Mouse (Mus musculus) ES-E14 (cell line): ENCODE data around the gene Polr2h. TPM values are rescaled to one million over a fixed set of nuclear protein-coding genes. Genes with fewer than 3 reads are reported as not detected.
A peak's percentile ranks its signal among the peaks of the same experiment; 100 is the strongest.
"Not testable (repeated sequence)": the region's sequence is repeated elsewhere in the genome, so short reads cannot be mapped to it uniquely, and the experiment has no call there.

Source experiments
- DNase-seq: peaks from one replicate; pipeline ENCODE4 v3.0.0-alpha.2; 2013; ENCODE audit warnings: low read depth, low spot score
- H3K27ac ChIP-seq: 2 replicates; pipeline ENCODE4 v1.5.1; 2012; ENCODE audit warnings: low read depth, mild to moderate bottlenecking, low read length, moderate library complexity, mixed read lengths; ENCODE audit not compliant: poor library complexity, insufficient read depth, severe bottlenecking
- H3K36me3 ChIP-seq: 2 replicates; pipeline ENCODE4 v1.6.1; 2012; ENCODE audit warnings: mild to moderate bottlenecking, low read length, moderate library complexity, mixed read lengths; ENCODE audit not compliant: control insufficient read depth, poor library complexity, insufficient read depth, severe bottlenecking
- H3K4me1 ChIP-seq, 2 experiments: fragments of 150-350 bp in 1 of 2; sonication (generic) in 1 of 2; 2 replicates each; pipeline ENCODE4 v1.6.1; 2012; ENCODE audit warnings: low read length in 2 of 2, mild to moderate bottlenecking in 1 of 2, mixed read lengths in 1 of 2; ENCODE audit not compliant: control insufficient read depth in 2 of 2, insufficient read depth in 2 of 2, poor library complexity in 1 of 2
- H3K4me3 ChIP-seq, 2 experiments: fragments of 150-350 bp in 1 of 2; sonication (generic) in 1 of 2; 2 replicates each; pipeline ENCODE4 v1.5.1; 2012; ENCODE audit warnings: low read length in 2 of 2, low read depth in 1 of 2, mild to moderate bottlenecking in 1 of 2, mixed read lengths in 1 of 2; ENCODE audit not compliant: insufficient read depth in 1 of 2, poor library complexity in 1 of 2, severe bottlenecking in 1 of 2
- H3K9ac ChIP-seq: 2 replicates; pipeline ENCODE4 v1.6.1; 2012; ENCODE audit warnings: low read depth, mild to moderate bottlenecking, low read length, mixed read lengths; ENCODE audit not compliant: poor library complexity, insufficient read depth, severe bottlenecking
- H3K9me3 ChIP-seq: fragments of 150-350 bp; sonication (generic); 2 replicates; pipeline ENCODE4 v1.6.1; 2012; ENCODE audit warnings: low read depth, mild to moderate bottlenecking, low read length; ENCODE audit not compliant: control insufficient read depth, insufficient read depth
- CHD2 ChIP-seq: IDR thresholded peaks from 2 replicates; pipeline ENCODE4 v1.6.1; 2014; ENCODE audit warnings: mild to moderate bottlenecking, low read depth, low read length, inconsistent platforms
- HCFC1 ChIP-seq: IDR thresholded peaks from 2 replicates; pipeline ENCODE4 v1.6.1; 2012; ENCODE audit warnings: low read length, inconsistent platforms, borderline replicate concordance; ENCODE audit not compliant: insufficient read depth
- MAFK ChIP-seq: IDR thresholded peaks from 2 replicates; pipeline ENCODE4 v1.6.1; 2014; ENCODE audit warnings: mild to moderate bottlenecking, low read depth, low read length, inconsistent platforms; ENCODE audit not compliant: insufficient read depth
- ZC3H11A ChIP-seq: IDR thresholded peaks from 2 replicates; pipeline ENCODE4 v1.6.1; 2012; ENCODE audit warnings: low read depth, mild to moderate bottlenecking, inconsistent platforms, low read length, borderline replicate concordance
- ZNF384 ChIP-seq: IDR thresholded peaks from 2 replicates; pipeline ENCODE4 v1.6.1; 2012; ENCODE audit warnings: low read depth, low read length, inconsistent platforms
- in situ Hi-C, 2 experiments: fragments of 600-800 bp; cut with MboI; formaldehyde crosslinking; loops; one replicate each; pipeline ENCODE4 v1.15.1; 2025; ENCODE audit warnings: low sequenced_read_pairs in 2 of 2, inconsistent platforms in 1 of 2; ENCODE audit not compliant: unreplicated experiment in 2 of 2
- total RNA-seq: library from RNA; depleted of rRNA; stranded (reverse); fragments of 300-350 nt; gene quantifications from 2 replicates; pipeline ENCODE4 v1.2.3, GENCODE M21; 2012; rRNA removed

The Polr2h gene
- 125 and 134 TPM in 2 replicates for total RNA-seq

DNA sequence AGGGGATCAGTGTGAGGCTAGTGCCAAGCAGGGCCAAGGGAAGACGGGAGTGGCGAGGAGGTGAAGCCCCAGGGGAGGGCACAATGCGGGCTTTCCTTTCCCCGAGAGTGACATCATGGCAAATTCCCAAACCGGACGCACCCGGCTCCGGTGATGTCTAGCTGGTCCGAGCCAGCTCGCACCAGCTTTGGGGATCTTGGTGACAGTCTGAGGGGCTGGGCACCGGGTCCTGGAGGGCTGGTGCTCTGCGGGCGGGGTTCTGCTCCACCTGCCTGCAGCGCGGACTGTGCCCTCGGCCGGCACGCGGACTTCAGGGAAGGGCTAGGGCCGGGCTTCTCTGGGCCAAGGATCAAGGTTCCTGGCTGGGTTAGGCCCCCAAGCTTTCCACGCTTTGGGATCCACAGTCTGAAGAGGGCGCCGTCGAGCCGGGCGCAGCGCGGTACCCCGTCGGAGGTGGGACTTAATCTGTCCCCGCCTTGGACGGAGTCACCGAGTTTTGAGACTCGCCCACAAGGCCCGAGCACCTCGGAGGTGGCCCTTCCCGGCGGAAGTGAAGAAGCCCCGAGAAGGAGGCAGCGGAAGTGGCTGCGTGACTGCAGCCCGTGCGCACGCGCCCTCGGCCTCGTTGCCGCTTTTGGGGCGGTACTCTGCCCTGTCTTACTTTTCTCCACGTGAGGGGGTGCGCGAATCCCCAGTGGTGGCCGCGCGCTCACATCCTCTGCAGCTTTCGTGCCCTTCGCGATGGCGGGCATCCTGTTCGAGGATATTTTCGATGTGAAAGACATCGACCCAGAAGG, at the start of gene Polr2h, which contains the start of gene Clcn2:
TSS of gene Polr2h (plus strand) at position 485 of the 797 bp plus-strand sequence.
TSS of gene Clcn2 (minus strand) at position 566 of the 797 bp plus-strand sequence.
- H3K4me1 ChIP-seq, result peaks cover 2 to 25% of the 10 kb centered on the region in 2 experiments; a peak in 3 of 4 replicates
- H3K9ac ChIP-seq, result peak within 1 kb of the TSS; percentile 77
- H3K36me3 ChIP-seq, result peaks cover 23% of the 10 kb centered on the region
- DNase-seq, result peak; percentile 93
- 0 out of 2 replicates have a peak, but pooled peaks have one; percentile 8 for TF ChIP-seq ZC3H11A
- TF ChIP-seq MAFK, result no peak
- H3K27ac ChIP-seq, result peak within 1 kb of the TSS; percentile 79
- in situ Hi-C loops, result no loop called here
- peak within 1 kb of the TSS; percentile 87 to 88 for H3K4me3 ChIP-seq
- H3K9me3 ChIP-seq, result no peaks in the 10 kb centered on the region

DNA sequence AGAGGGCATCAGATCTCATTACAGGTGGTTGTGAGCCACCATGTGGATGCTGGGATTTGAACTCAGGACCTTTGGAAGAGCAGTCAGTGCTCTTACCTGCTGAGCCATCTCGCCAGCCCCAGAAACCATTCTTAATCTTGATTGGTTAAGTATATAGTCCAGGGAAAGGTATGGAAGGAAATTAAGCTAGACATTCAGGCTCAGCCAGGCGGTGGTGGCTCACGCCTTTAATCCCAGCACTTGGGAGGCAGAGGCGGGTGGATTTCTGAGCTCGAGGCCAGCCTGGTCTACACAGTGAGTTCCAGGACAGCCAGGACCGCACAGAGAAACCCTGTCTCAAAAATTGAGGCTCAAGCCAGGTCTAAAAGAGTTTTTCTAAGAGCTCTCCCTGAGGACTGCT, 49.5 kb upstream of the Polr2h start, which contains the start of gene Eif4g1:
TSS of gene Eif4g1 (plus strand) at position 301 of the 400 bp plus-strand sequence.
- H3K36me3 ChIP-seq, DNase-seq, in situ Hi-C loops, H3K9ac ChIP-seq, H3K4me1 ChIP-seq, H3K9me3 ChIP-seq, H3K27ac ChIP-seq, H3K4me3 ChIP-seq: not testable (repeated sequence)

- Histone ChIP-seq H3K27ac (no peak overlapping the region), H3K4me1 (peaks cover 0 to 9% of the 10 kb centered on the region in 2 experiments; a peak in 1 of 4 replicates), H3K9me3 (no peaks in the 10 kb centered on the region), H3K4me3 (no peak overlapping the region), H3K36me3 (peaks cover 8% of the 10 kb centered on the region), H3K9ac (no peak overlapping the region)
- DNase-seq, result no peak
- TF ChIP-seq CHD2 (no peak), ZNF384 (no peak), ZC3H11A (no peak), MAFK (no peak), HCFC1 (no peak)
- in situ Hi-C loops, result no loop called here
Observed at GRCm38 (mm10) chr16:20670291-20670690, 47.2 kb upstream of the Polr2h start.

DNA sequence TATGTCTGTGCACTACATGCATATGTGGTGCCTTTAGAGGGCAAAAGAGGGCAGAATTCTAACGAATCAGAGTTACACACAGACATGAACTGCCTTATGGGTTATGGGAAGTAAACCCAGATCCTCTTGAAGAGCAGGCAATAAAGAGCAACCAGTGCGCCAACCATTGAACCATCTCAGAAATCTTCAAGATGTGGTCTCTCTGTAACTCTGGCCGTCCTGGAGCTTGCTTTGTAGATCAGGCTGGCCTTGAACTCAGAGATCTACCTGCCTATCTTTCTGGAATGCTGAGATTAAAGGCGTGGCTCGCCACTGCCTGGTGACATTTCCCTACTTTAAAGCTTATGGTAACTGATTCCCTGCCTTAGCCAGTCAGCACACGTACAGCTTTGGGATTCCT, 45.6 kb upstream of the Polr2h start:
- H3K4me1 ChIP-seq, result peaks cover 0 to 8% of the 10 kb centered on the region in 2 experiments; a peak in 1 of 4 replicates
- TF ChIP-seq HCFC1 (no peak), MAFK (no peak), ZNF384 (no peak), CHD2 (no peak), ZC3H11A (no peak)
- H3K9me3 ChIP-seq, result no peaks in the 10 kb centered on the region
- H3K36me3 ChIP-seq, result peaks cover 20% of the 10 kb centered on the region
- H3K4me3 ChIP-seq, result peak overlapping the region in 1 of 2 experiments; percentile 98; a peak in 2 of 4 replicates
- in situ Hi-C loops, result no loop called here
- no peak for DNase-seq
- peak overlapping the region; percentile 57; the same call in 1 of the 2 replicates for H3K9ac ChIP-seq
- no peak overlapping the region for H3K27ac ChIP-seq
